Mouse (Mus musculus) megakaryocyte progenitor cell, adult 5-6 weeks (primary cell): Measurements from ENCODE around the gene Kdm5a. TPM values are rescaled to one million over a fixed set of nuclear protein-coding genes. Genes with fewer than 3 reads are reported as not detected.
A peak's percentile ranks its signal among the peaks of the same experiment; 100 is the strongest.

Experiments used
- ATAC-seq: replicated peaks from 2 replicates; pipeline ENCODE4 v1.8.0; 2016; ENCODE audit warnings: mild to moderate bottlenecking, moderate TSS enrichment, inconsistent platforms; ENCODE audit not compliant: poor library complexity
- total RNA-seq, 2 experiments: library from RNA; stranded (forward) in 1 of 2; stranded (reverse) in 1 of 2; fragments of 157-497, 149-512 nt in 1 of 2; fragments of 200-1000 nt in 1 of 2; gene quantifications; 2 replicates each; pipeline versions ENCODE4 v1.2.3 to v1.2.4; 2015 to 2017

Kdm5a gene
- total RNA-seq, 2 experiments from 2014 or later = 31.0 to 68.8 TPM

- ATAC-seq = peak; percentile 35
Observed at GRCm38 (mm10) chr6:120470666-120471065, 106.7 kb downstream of the Kdm5a start.

DNA sequence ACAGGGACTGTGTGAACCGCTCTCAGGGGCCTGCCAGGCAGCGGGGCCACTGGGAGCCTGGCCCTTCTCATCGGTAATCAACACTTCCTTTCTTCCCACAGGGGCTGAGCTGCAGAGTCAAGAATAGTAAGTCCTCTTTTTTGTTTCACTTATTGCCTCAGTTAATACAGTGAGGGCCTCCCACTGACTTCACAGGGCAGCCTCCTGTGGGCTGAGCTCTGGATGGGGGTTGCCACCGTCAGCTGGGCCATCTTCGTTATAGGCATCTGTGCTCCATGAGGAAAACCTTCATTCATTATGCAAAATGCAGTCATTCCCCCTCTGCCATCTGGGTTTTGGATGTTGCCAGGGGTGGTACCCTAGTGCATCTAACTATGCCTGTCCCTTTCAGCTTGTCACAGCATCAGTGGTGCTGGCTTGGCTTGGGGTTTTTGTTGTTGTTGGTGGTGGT lies 108.1 kb downstream of the Kdm5a start:
- ATAC-seq = peak; percentile 30

DNA sequence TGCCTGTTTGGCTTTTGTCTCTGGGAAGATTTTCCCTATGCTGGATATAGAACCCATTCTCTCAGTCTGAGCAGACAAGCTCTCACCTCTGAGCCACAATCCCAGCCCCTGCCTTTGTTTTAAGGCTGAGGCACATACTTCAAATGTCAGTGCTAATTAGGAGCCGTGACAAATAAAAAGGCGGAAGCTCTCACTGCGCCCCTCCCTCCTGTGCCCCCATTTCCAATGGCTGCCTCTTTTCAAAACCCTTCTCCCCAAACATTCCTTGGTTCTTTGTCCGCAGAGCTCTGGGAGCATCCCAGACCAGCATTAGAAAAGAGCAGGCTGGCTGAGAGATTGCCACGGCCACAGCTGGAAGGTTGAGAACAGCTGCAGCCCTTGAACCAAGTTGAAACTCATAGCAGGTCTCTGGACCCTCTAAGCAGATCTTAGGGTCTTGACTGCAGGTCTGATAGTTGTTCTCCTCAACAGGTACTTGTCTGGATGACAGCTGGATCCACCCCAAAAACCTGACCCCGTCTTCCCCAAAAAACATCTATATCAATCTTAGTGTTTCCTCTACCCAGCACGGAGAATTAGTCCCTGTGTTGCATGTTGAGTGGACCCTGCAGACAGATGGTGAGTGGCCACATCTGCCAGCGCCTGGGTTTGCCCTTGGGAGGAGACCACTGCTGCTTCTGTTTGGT lies 108.7 kb downstream of the Kdm5a start:
- no peak for ATAC-seq

- ATAC-seq = peak; percentile 86
Observed at GRCm38 (mm10) chr6:120473427-120473826, 109.5 kb downstream of the Kdm5a start.

GRCm38 (mm10) chr6:120475288-120475687 lies 111.4 kb downstream of the Kdm5a start:
- no peak for ATAC-seq

GRCm38 (mm10) chr6:120479302-120479701 lies 115.4 kb downstream of the Kdm5a start:
- peak; percentile 81 for ATAC-seq

GRCm38 (mm10) chr6:120480361-120480760 lies 116.4 kb downstream of the Kdm5a start:
- no peak for ATAC-seq

DNA sequence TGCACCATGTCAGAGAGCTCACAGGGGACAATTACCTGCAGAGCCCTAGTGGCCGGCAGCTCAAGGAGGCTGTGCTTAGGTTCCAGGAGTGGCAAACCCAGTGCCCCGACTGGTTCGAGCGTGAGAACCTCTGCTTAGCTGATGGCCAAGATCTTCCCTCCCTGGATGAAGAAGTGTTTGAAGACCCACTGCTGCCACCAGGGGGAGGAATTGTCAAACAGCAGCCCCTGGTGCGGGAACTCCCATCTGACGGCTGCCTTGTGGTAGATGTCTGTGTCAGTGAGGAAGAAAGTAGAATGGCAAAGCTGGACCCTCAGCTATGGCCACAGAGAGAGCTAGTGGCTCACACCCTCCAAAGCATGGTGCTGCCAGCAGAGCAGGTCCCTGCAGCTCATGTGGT lies 117.6 kb downstream of the Kdm5a start:
- ATAC-seq = no peak

DNA sequence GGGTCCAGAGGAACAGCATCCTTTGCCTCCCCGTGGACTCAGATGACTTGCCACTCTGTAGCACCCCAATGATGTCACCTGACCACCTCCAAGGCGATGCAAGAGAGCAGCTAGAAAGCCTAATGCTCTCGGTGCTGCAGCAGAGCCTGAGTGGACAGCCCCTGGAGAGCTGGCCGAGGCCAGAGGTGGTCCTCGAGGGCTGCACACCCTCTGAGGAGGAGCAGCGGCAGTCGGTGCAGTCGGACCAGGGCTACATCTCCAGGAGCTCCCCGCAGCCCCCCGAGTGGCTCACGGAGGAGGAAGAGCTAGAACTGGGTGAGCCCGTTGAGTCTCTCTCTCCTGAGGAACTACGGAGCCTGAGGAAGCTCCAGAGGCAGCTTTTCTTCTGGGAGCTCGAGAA lies 118.1 kb downstream of the Kdm5a start:
- ATAC-seq = no peak

- no peak for ATAC-seq
Observed at GRCm38 (mm10) chr6:120482756-120483155, 118.8 kb downstream of the Kdm5a start.

GRCm38 (mm10) chr6:120483211-120483626 lies 119.3 kb downstream of the Kdm5a start:
- ATAC-seq = 0 out of 2 replicates have a peak, but pooled peaks have one; percentile 12

DNA sequence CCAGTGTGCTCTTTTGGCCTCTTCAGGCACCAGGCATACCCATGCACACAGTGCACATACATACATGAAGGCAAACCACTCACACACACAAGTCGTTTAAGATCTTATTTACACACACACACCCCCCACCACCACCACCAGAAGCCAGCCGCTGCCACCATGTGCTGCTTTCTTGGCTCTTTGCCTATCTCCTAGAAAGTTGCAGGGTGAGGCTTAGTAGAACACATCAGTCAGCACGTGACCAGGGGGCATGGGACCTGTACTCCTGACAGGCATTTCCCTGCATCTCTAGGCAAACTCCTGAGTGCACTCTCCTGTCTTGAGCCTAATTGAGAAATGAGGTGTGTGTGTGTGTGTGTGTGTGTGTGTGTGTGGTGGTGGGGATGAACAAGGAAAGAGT lies 121.1 kb downstream of the Kdm5a start:
- ATAC-seq = peak; percentile 53

DNA sequence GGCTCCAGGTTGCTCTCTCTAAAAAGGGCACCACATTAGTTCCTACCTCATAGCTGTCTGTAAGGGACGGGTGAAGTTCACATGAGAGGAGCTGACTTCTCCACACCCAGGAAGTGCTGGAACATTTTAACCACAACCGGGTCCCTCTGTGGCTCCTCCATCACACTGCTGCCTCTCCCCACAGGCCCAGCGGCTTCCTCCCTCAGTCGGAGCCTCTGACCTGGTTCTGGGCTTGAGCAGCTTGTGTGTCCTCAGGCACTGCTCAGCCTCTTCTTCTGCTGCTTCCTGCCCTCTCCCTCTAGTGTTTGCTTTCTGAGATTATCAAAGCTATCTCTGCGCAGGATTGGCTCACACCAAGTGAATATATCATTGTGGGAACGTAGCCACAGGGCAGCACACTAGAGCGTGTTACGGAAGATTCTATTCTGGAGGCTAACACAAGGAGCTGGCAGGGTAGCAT lies 122.2 kb downstream of the Kdm5a start:
- peak; percentile 43 for ATAC-seq

DNA sequence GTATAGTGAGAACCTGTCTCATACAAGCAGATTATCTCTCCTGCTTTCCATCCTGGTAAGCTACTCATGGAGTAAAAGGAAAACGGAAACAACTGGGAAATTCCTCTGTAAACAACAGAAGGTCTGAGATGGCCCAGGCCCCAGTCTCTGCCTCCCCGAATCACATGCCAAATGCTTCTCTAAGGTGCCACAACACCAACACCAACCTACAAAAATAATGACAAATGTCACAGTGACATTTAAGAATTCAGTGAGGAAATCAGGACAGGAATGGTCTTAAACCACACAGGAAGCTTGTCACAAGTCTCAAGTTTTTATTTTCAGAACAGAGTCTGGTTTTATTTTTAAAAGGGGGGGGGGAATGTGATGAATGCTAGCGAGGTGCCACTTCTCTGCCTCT lies 124.7 kb downstream of the Kdm5a start:
- ATAC-seq = no peak

DNA sequence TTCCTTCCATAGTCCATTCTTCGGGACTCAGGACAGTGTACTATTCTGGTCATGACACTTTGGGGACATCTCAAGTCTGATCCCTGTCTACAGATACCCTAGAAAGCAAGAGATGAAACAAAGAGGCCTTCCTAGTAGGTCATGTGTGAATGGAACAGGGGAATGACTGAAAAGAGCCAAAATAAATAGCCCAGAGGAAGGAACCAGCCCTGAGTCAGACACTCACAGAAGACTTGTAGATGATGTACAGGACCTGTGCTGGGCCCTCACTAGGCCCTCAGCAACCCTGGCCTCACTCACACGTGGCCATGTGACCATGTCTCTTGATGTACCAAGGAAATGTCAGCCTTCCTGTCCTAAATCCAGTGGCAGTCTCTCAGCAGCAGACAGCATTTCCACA lies 125.5 kb downstream of the Kdm5a start:
- no peak for ATAC-seq

DNA sequence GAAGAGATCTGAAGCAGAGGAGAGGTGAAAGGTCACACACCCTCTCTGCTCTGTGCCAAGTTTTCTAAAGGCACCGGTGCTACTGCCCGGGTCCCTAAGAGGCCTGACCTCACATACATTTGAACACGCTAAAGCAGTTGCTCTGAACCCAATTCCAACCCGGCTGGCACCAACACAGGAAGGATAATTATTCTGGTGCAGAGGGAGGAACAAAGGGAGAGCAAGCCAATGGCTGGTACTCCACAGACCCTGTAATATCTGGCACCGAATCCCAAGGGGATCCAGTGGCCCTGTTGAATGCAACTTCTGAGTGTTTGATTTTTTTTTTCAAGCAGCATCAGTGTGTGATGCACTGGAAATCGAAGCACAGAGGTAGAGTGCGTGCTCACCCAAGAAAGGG lies 127.1 kb downstream of the Kdm5a start:
- no peak for ATAC-seq

DNA sequence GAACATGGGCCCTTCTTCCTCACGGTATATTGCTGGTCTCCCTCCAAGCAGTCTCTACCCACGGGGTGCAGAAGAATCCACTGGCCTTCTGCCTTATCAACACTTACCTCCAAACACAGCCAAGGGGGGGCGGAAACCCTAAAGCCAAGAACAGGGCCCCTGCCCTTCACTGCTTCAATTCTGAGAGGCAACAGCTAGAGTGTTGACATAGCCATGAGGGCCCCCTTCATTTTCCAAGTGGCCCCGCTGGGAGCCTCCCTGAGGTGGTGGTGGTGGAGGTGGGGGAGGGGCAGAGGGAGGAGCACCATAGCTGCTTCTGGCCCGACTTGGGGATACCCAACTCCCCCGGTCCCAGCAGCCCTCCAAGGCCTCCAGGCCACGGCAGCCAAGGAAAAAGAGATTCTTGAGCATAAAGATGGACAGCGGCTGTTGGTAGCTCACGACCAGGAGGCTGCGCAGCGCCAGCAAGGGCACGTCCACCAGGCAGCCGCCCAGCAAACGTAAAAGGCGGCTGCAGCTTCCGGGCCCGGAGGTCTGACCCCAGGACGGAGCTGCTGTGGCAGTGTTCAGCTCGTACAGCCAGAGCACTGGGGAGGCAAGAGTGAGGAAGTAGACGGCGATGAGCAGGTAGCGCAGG lies 128.1 kb downstream of the Kdm5a start:
- ATAC-seq = no peak

GRCm38 (mm10) chr6:120492499-120493373 lies 128.8 kb downstream of the Kdm5a start:
- 0 out of 2 replicates have a peak, but pooled peaks have one; percentile 22 for ATAC-seq

DNA sequence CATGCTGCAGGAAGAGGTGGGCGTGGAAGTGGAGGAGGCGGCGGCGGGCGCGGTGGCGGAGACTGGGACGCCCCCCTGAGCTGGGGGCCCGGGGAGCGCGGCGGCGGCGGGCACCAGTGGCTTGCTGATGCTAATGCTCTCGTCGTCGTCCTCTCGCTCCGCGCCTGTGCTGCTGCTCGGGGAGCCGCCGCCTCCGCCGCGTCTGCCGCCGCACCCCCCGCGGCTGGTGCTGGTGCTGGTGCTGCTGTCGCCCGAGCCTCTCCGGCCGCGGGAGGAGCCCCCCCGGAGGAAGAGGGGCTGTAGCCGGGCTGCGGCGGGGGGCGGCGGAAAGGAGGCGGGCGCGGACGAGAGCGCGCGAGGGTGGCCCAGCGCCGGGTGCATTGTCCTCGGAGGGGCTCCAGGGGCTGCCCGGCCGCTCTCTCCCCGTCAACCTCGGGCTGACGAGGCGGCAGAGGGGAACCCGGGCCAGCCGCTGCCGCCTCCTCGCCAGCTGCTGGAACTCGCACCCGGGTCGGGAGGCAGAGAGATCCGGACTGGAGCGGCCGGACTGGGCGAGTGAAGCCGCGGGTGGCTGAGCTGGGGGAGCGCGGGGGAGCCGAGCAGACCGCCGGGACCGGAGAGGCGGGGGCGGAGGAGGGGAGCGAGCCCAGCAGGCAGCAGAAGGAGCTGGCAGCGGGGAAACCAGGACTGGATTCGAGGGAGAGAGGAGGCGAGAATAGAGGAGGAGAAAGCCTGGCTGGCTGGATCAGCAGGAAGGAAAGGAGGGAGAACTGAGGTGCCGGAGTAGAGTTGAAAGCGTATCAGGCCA lies 129.7 kb downstream of the Kdm5a start, which contains the start of gene Tmem121b:
Gene Tmem121b, minus strand, starts transcription at position 434 of the 808 bp plus-strand sequence.
- peak; percentile 43 for ATAC-seq
